Mouse (Mus musculus): ENCODE measurements around the gene Slc35g1. TPM values are rescaled to one million over a fixed set of nuclear protein-coding genes. Genes with fewer than 3 reads are reported as not detected.
A peak's percentile ranks its signal among the peaks of the same experiment; 100 is the strongest.
"Not testable (repeated sequence)": the region's sequence is repeated elsewhere in the genome, so short reads cannot be mapped to it uniquely, and the experiment has no call there.

Gene Slc35g1
- polyA plus RNA-seq, 1 experiment from 2014 or later = 11.0 TPM

GRCm38 (mm10) chr19:38361850-38362249 is 33.9 kb upstream of the Slc35g1 start:
- no peak overlapping the region for H3K9ac ChIP-seq
- no peak for ATAC-seq (ENCODE audit: insufficient read depth, low FRiP score, low read depth)
- no peak overlapping the region for H3K4me2 ChIP-seq
- H3K4me3 ChIP-seq (replicated peaks) = no peak overlapping the region
- 83% methylated on average over 2 of the region's 2 CpGs for whole genome bisulfite sequencing
- no peaks in the 10 kb centered on the region for H3K9me3 ChIP-seq
- no peaks in the 10 kb centered on the region for H3K36me3 ChIP-seq
- H3K4me1 ChIP-seq = no peaks in the 10 kb centered on the region
- H3K27me3 ChIP-seq (replicated peaks) = no peaks in the 10 kb centered on the region
- no peak overlapping the region for H3K27ac ChIP-seq

DNA sequence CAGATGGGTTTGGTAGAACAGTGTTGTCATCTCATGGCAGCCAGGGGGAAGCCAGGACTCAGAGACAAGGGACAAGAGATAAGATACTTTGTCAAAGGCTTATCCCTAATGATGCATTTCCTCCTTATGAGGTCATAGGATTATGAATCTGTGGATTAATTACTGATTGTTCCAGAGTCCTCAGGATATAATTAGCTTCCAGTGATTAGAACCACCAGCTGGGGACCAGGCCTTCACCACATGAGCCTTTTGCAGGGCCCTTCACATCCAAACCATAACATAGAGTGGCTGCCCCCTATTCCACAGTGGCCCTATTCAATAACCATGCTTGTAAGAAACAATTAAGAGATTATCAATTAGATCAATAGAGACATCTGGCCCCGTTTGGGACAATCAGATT is 32.4 kb upstream of the Slc35g1 start:
- whole genome bisulfite sequencing = 50% methylated on average over 1 of the region's 1 CpGs
- Histone ChIP-seq H3K36me3 (no peaks in the 10 kb centered on the region), H3K9ac (no peak overlapping the region), H3K4me3 (replicated peaks) (no peak overlapping the region), H3K27ac (no peak overlapping the region), H3K9me3 (no peaks in the 10 kb centered on the region), H3K27me3 (replicated peaks) (no peaks in the 10 kb centered on the region), H3K4me1 (no peaks in the 10 kb centered on the region), H3K4me2 (no peak overlapping the region)
- ATAC-seq (ENCODE audit: insufficient read depth, low FRiP score, low read depth) = no peak

DNA sequence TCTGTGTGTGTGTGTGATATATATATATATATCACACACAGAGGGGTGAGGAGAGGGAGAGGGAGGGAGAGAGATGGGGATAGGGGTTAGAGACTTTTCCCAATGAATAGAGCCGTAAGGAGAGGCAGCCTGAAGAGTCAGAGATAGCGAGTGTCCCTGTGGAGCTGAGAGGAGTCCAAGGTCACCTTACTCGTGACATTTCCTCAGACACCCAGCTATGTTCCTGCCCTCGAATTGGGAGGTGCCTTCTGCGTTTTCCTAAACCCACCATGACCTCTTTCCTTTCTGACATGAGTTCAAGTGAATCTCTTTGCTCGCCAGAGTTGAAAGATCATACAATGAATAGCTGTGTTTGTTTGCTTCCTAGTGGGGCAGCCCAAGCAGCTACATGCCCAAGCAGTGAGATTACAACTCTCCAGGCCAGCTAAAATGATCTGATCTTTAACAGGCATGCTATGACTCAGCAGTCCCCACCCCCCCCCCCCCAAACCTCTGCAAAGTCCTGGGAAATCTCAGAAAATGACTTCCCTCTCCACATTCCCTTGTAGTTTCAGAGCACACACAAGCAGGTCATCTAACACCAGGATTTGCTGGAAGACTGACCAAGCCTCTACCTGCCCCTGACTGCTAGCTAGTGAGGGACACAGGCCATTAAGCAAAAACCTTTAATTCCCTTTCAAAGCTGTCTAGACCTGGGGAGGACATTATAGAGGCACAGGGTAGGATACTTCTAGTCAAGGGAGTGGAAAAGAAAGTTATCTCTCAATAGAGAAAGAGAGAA is 31.7 kb upstream of the Slc35g1 start:
- WGBS = 38% methylated on average over 6 of the region's 6 CpGs
- Histone ChIP-seq H3K4me1 (no peaks in the 10 kb centered on the region), H3K36me3 (no peaks in the 10 kb centered on the region), H3K9ac (no peak overlapping the region), H3K4me3 (replicated peaks) (no peak overlapping the region), H3K27me3 (replicated peaks) (no peaks in the 10 kb centered on the region), H3K9me3 (no peaks in the 10 kb centered on the region), H3K4me2 (no peak overlapping the region), H3K27ac (0 out of 2 replicates have a peak overlapping the region, but pooled peaks have one; percentile 54)
- peak; percentile 68; the same call in 1 of the 2 replicates for ATAC-seq (ENCODE audit: insufficient read depth, low FRiP score, low read depth)

- Histone ChIP-seq H3K4me3 (replicated peaks) (no peak overlapping the region), H3K27me3 (replicated peaks) (no peaks in the 10 kb centered on the region), H3K9me3 (no peaks in the 10 kb centered on the region), H3K9ac (no peak overlapping the region), H3K4me2 (no peak overlapping the region), H3K36me3 (no peaks in the 10 kb centered on the region), H3K4me1 (no peaks in the 10 kb centered on the region), H3K27ac (no peak overlapping the region)
- WGBS = 24% methylated on average over 11 of the region's 11 CpGs
- ATAC-seq (ENCODE audit: insufficient read depth, low FRiP score, low read depth) = peak; percentile 50
Measured at GRCm38 (mm10) chr19:38364939-38365614, 30.7 kb upstream of the Slc35g1 start.

DNA sequence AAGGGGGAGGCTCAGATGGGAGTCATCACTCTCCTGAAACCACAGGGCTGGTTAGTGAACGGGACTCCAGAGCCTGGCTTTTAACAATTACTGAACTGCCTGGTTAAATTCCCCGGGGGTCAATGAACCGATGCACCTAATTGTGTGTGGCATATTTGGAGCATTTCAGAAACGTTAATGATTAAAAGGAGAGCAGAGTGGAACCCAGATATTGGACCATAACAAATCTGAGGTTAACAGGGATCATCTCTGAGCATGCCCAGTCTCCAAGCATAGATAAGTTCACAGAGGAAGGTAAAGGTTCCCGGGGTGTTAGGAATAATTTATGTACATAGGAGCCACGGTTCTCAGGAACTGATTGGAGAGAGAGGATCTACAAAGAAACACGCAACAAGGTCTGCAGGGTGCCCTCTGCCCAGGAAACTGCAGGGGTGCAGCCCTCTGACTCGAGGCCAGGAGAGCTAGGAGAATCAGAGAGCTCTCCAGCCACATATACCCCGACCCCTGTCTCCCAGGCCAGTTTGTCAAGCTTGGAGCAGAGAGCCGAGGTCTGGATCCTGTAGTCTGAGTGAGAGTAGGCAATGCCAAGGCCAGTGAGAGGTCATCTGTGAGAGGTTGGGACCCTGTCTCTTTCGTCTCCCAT is 23.2 kb upstream of the Slc35g1 start:
- H3K27me3 ChIP-seq (replicated peaks) = no peaks in the 10 kb centered on the region
- H3K4me2 ChIP-seq = no peak overlapping the region
- no peaks in the 10 kb centered on the region for H3K36me3 ChIP-seq
- no peaks in the 10 kb centered on the region for H3K9me3 ChIP-seq
- peak; percentile 81 for ATAC-seq (ENCODE audit: insufficient read depth, low FRiP score, low read depth)
- 0 out of 2 replicates have a peak, but pooled peaks cover 4% of the 10 kb centered on the region for H3K4me1 ChIP-seq
- no peak overlapping the region for H3K4me3 ChIP-seq (replicated peaks)
- 18% methylated on average over 11 of the region's 11 CpGs for WGBS
- H3K27ac ChIP-seq = no peak overlapping the region; the same call in 1 of the 2 replicates
- no peak overlapping the region for H3K9ac ChIP-seq

GRCm38 (mm10) chr19:38373371-38373770 is 22.4 kb upstream of the Slc35g1 start:
- Histone ChIP-seq H3K4me1 (0 out of 2 replicates have a peak, but pooled peaks cover 4% of the 10 kb centered on the region), H3K27me3 (replicated peaks) (no peaks in the 10 kb centered on the region), H3K36me3 (no peaks in the 10 kb centered on the region), H3K4me2 (no peak overlapping the region), H3K27ac (no peak overlapping the region), H3K4me3 (replicated peaks) (no peak overlapping the region), H3K9ac (no peak overlapping the region), H3K9me3 (no peaks in the 10 kb centered on the region)
- ATAC-seq (ENCODE audit: insufficient read depth, low FRiP score, low read depth) = no peak
- 31% methylated on average over 2 of the region's 2 CpGs for WGBS

GRCm38 (mm10) chr19:38383769-38384168 is 12.0 kb upstream of the Slc35g1 start:
- H3K9me3 ChIP-seq = no peaks in the 10 kb centered on the region
- H3K4me3 ChIP-seq (replicated peaks) = no peak overlapping the region
- H3K36me3 ChIP-seq = no peaks in the 10 kb centered on the region
- WGBS = 81% methylated on average over 12 of the region's 12 CpGs
- no peak overlapping the region for H3K4me2 ChIP-seq
- H3K9ac ChIP-seq = no peak overlapping the region
- no peak overlapping the region for H3K27ac ChIP-seq
- no peaks in the 10 kb centered on the region for H3K27me3 ChIP-seq (replicated peaks)
- H3K4me1 ChIP-seq = no peaks in the 10 kb centered on the region
- ATAC-seq (ENCODE audit: insufficient read depth, low FRiP score, low read depth) = no peak

GRCm38 (mm10) chr19:38387021-38387420 is 8.8 kb upstream of the Slc35g1 start:
- 80% methylated on average over 1 of the region's 1 CpGs for WGBS
- not testable (repeated sequence) for H3K36me3 ChIP-seq; H3K4me1 ChIP-seq; H3K27me3 ChIP-seq (replicated peaks); H3K9me3 ChIP-seq; H3K27ac ChIP-seq; H3K4me2 ChIP-seq; ATAC-seq (ENCODE audit: insufficient read depth, low FRiP score, low read depth); H3K4me3 ChIP-seq (replicated peaks); H3K9ac ChIP-seq

- ATAC-seq (ENCODE audit: insufficient read depth, low FRiP score, low read depth) = no peak
- H3K27ac ChIP-seq = no peak overlapping the region
- no peaks in the 10 kb centered on the region for H3K4me1 ChIP-seq
- no peaks in the 10 kb centered on the region for H3K9me3 ChIP-seq
- H3K4me2 ChIP-seq = no peak overlapping the region
- H3K36me3 ChIP-seq = no peaks in the 10 kb centered on the region
- whole genome bisulfite sequencing = 86% methylated on average over 4 of the region's 4 CpGs
- H3K4me3 ChIP-seq (replicated peaks) = no peak overlapping the region
- H3K27me3 ChIP-seq (replicated peaks) = no peaks in the 10 kb centered on the region
- no peak overlapping the region for H3K9ac ChIP-seq
Measured at GRCm38 (mm10) chr19:38387835-38388234, 7.9 kb upstream of the Slc35g1 start.

DNA sequence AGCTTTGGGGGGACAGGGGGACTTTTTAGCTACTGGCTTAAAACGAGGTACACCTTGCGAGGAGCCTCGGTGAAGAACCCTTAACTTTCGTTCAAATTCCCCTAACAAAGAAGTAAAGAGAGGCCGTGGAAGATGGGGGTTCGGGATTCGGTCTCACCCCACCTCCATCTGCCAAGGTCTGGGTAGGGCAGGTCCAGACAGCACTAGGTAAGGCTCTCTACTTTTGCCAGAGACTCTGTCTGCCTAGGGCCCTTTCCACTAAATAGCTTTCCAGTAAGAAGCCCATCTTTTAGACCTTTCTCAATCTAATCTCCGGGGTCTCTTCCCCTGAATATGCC is 822 bp downstream of the Slc35g1 start:
- H3K4me2 ChIP-seq = peak overlapping the region; percentile 93
- H3K27me3 ChIP-seq (replicated peaks) = no peaks in the 10 kb centered on the region
- no peaks in the 10 kb centered on the region for H3K9me3 ChIP-seq
- no peak for ATAC-seq (ENCODE audit: insufficient read depth, low FRiP score, low read depth)
- H3K4me3 ChIP-seq (replicated peaks) = peak overlapping the region; percentile 72
- 33% methylated on average over 8 of the region's 8 CpGs for WGBS
- H3K36me3 ChIP-seq = no peaks in the 10 kb centered on the region
- no peak overlapping the region; the same call in 1 of the 2 replicates for H3K27ac ChIP-seq
- H3K9ac ChIP-seq = peak overlapping the region; percentile 16; the same call in 1 of the 2 replicates
- H3K4me1 ChIP-seq = peaks cover 3% of the 10 kb centered on the region

- H3K36me3 ChIP-seq = no peaks in the 10 kb centered on the region
- H3K4me1 ChIP-seq = peaks cover 3% of the 10 kb centered on the region
- peak overlapping the region; percentile 93 for H3K4me2 ChIP-seq
- H3K27me3 ChIP-seq (replicated peaks) = no peaks in the 10 kb centered on the region
- H3K4me3 ChIP-seq (replicated peaks) = peak overlapping the region; percentile 72
- WGBS = 50% methylated on average over 6 of the region's 6 CpGs
- ATAC-seq (ENCODE audit: insufficient read depth, low FRiP score, low read depth) = no peak
- H3K9me3 ChIP-seq = no peaks in the 10 kb centered on the region
- peak overlapping the region; percentile 16; the same call in 1 of the 2 replicates for H3K9ac ChIP-seq
- H3K27ac ChIP-seq = peak overlapping the region; percentile 21; the same call in 1 of the 2 replicates
Measured at GRCm38 (mm10) chr19:38397004-38397403, 1.2 kb downstream of the Slc35g1 start.

- Histone ChIP-seq H3K9me3 (no peaks in the 10 kb centered on the region), H3K27ac (no peak overlapping the region), H3K4me1 (peaks cover 3% of the 10 kb centered on the region), H3K4me3 (replicated peaks) (no peak overlapping the region), H3K4me2 (no peak overlapping the region), H3K36me3 (no peaks in the 10 kb centered on the region), H3K27me3 (replicated peaks) (no peaks in the 10 kb centered on the region), H3K9ac (no peak overlapping the region)
- no peak for ATAC-seq (ENCODE audit: insufficient read depth, low FRiP score, low read depth)
- WGBS = 81% methylated on average over 8 of the region's 8 CpGs
Measured at GRCm38 (mm10) chr19:38398966-38399365, 3.2 kb downstream of the Slc35g1 start.
